Mouse (Mus musculus) lung, postnatal 0 days (tissue): ENCODE data around the gene Eif5a.

Source experiments
- CTCF ChIP-seq: IDR thresholded peaks from 2 replicates; pipeline ENCODE4 v1.5.1; 2016; ENCODE audit warnings: antibody characterized with exemption, mild to moderate bottlenecking
- EP300 ChIP-seq: IDR thresholded peaks from 2 replicates; pipeline ENCODE4 v1.6.1; 2016; ENCODE audit warnings: antibody characterized with exemption, mild to moderate bottlenecking, control low read depth

DNA sequence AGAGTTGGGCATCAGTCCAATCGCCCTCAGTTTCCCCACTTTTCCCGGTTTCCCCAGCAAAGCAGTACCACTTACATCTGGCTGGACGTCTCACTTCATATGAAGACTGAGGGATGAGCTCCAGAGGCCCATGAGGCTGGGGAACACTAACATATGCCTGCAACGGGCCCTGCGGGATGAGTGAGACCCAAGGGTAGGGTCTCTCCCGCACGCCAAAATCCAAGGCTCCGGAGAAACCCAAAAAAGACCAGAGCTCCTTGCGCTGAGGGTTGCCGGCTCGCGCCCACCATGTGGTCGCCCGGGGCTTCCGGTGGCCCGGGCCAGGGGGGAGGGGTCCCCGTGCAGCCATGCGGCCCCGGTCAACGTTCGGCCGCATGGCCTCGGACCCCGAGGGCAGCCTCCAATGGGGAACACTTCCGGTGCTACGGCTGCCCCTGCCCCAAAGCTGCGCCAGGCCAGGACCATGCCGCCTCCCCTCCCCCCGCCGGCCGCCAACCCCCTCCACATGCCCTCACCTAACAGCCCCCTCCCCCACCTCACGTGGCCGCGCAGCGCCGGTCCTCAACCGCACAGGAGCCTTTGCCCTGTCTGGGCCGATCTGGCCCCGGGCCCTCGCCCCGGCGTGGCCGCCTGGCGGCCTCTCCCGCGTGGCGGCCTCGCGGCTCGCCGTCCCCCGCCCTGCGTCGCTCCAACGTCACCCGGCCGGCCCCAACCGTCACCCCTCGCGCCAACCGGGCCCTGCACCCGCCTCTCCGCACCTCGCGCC, 1.3 kb downstream of the Eif5a start:
- TF ChIP-seq EP300 (no peak), CTCF (no peak)
